Comparison of ENCODE assay signal across 10 mouse cellular contexts in genomic region chr7:79503656-79504250, GRCm38 (mm10). TPM values are rescaled to one million over a fixed set of nuclear protein-coding genes. Genes with fewer than 3 reads are reported as not detected.
A peak's percentile ranks its signal among the peaks of the same experiment; 100 is the strongest.
DNase-seq lines count a peak whose midpoint lies in the region; ATAC-seq lines count a peak whose summit lies in the region.
"Had no signal": no experiment of that assay in that cellular context is flagged by ENCODE, and none has a peak within 500 bp of the region (broad histone marks: within the 10 kb centered on the region; RNA-seq: fewer than 3 reads in every experiment).

No protein-coding gene starts in this region.

- H3K4me2 ChIP-seq in neural tube, embryonic 11.5 days (ENCODE audit: low read depth): peak overlapping the region; percentile 94
- H3K4me2 ChIP-seq in forebrain, embryonic 15.5 days (replicated peaks): peak overlapping the region; percentile 92
- H3K4me2 ChIP-seq in neural tube, embryonic 15.5 days: peak overlapping the region; percentile 87
- no peak overlapping the region for H3K4me2 ChIP-seq in heart, embryonic 12.5 days

- no peaks in the 10 kb centered on the region for H3K9me3 ChIP-seq in neural tube, embryonic 11.5 days (ENCODE audit: control insufficient read depth, low read length)
- H3K9me3 ChIP-seq in forebrain, embryonic 15.5 days: no peaks in the 10 kb centered on the region
- H3K9me3 ChIP-seq in midbrain, embryonic 10.5 days (replicated peaks): no peaks in the 10 kb centered on the region
- no peaks in the 10 kb centered on the region for H3K9me3 ChIP-seq in neural tube, embryonic 15.5 days (replicated peaks)
- H3K9me3 ChIP-seq in heart, embryonic 12.5 days (replicated peaks): 0 out of 2 replicates have a peak, but pooled peaks cover 3% of the 10 kb centered on the region

- peaks cover 3% of the 10 kb centered on the region for H3K4me1 ChIP-seq in neural tube, embryonic 11.5 days (ENCODE audit: control insufficient read depth, insufficient read depth, low read length)
- H3K4me1 ChIP-seq in forebrain, embryonic 15.5 days: peaks cover 23% of the 10 kb centered on the region
- peaks cover 100% of the 10 kb centered on the region for H3K4me1 ChIP-seq in midbrain, embryonic 10.5 days
- peaks cover 69% of the 10 kb centered on the region for H3K4me1 ChIP-seq in neural tube, embryonic 15.5 days
- H3K4me1 ChIP-seq in heart, embryonic 12.5 days (replicated peaks): peaks cover 20% of the 10 kb centered on the region

- peaks cover 4% of the 10 kb centered on the region; the same call in 1 of the 2 replicates for H3K36me3 ChIP-seq in neural tube, embryonic 11.5 days (ENCODE audit: control insufficient read depth, insufficient read depth, low read length)
- peaks cover 4% of the 10 kb centered on the region; the same call in 1 of the 2 replicates for H3K36me3 ChIP-seq in forebrain, embryonic 15.5 days
- H3K36me3 ChIP-seq in midbrain, embryonic 10.5 days: peaks cover 26% of the 10 kb centered on the region
- H3K36me3 ChIP-seq in neural tube, embryonic 15.5 days: no peaks in the 10 kb centered on the region
- no peaks in the 10 kb centered on the region for H3K36me3 ChIP-seq in heart, embryonic 12.5 days

- peaks cover 90% of the 10 kb centered on the region for H3K27me3 ChIP-seq in neural tube, embryonic 11.5 days (ENCODE audit: control insufficient read depth, insufficient read depth, low read length)
- no peaks in the 10 kb centered on the region for H3K27me3 ChIP-seq in forebrain, embryonic 15.5 days
- H3K27me3 ChIP-seq in midbrain, embryonic 10.5 days (ENCODE audit: low read depth, poor library complexity, severe bottlenecking): peaks cover 100% of the 10 kb centered on the region
- H3K27me3 ChIP-seq in neural tube, embryonic 15.5 days (replicated peaks): peaks cover 5% of the 10 kb centered on the region; the same call in 1 of the 2 replicates
- peaks cover 100% of the 10 kb centered on the region for H3K27me3 ChIP-seq in heart, embryonic 12.5 days (replicated peaks)

- peak overlapping the region; percentile 99 for H3K27ac ChIP-seq in neural tube, embryonic 11.5 days (ENCODE audit: low read depth, low read length)
- peak overlapping the region; percentile 98 for H3K27ac ChIP-seq in forebrain, embryonic 15.5 days (replicated peaks)
- H3K27ac ChIP-seq in midbrain, embryonic 10.5 days (replicated peaks): peak overlapping the region; percentile 95
- H3K27ac ChIP-seq in neural tube, embryonic 15.5 days (replicated peaks): peak overlapping the region; percentile 98
- no peak overlapping the region for H3K27ac ChIP-seq in heart, embryonic 12.5 days (ENCODE audit: poor library complexity, severe bottlenecking)

- no peak for DNase-seq in neural tube, embryonic 11.5 days (ENCODE audit: low spot score)
- no peak for DNase-seq in neural tube, embryonic 10.5 days (ENCODE audit: extremely low spot score, low spot score)
- no peak for DNase-seq in midbrain, embryonic 10.5 days (ENCODE audit: low spot score)
- no peak for DNase-seq in frontal cortex, postnatal 36 days (ENCODE audit: low spot score in 2 of 2)
- DNase-seq in frontal cortex, adult 2 months (ENCODE audit: extremely low spot score in 1 of 2, low spot score in 1 of 2): no peak
- DNase-seq: heart, postnatal 10 days had no signal

- peak overlapping the region; percentile 84 for H3K4me3 ChIP-seq in neural tube, embryonic 11.5 days (ENCODE audit: low read depth, low read length)
- H3K4me3 ChIP-seq in forebrain, embryonic 15.5 days: peak overlapping the region; percentile 85
- peak overlapping the region; percentile 64 for H3K4me3 ChIP-seq in midbrain, embryonic 10.5 days
- peak overlapping the region; percentile 74 for H3K4me3 ChIP-seq in neural tube, embryonic 15.5 days (replicated peaks)
- no peak overlapping the region for H3K4me3 ChIP-seq in heart, embryonic 12.5 days

- 0% methylated on average over 5 of the region's 5 CpGs for WGBS in neural tube, embryonic 11.5 days
- WGBS in forebrain, embryonic 15.5 days: under 1% methylated on average over 5 of the region's 5 CpGs
- 4% methylated on average over 5 of the region's 5 CpGs for WGBS in midbrain, embryonic 10.5 days
- 2% methylated on average over 5 of the region's 5 CpGs for WGBS in neural tube, embryonic 15.5 days
- 6% methylated on average over 5 of the region's 5 CpGs for WGBS in heart, embryonic 12.5 days

- H3K9ac ChIP-seq in neural tube, embryonic 11.5 days (ENCODE audit: low read length): peak overlapping the region; percentile 99
- peak overlapping the region; percentile 100 for H3K9ac ChIP-seq in forebrain, embryonic 15.5 days (replicated peaks)
- peak overlapping the region; percentile 97 for H3K9ac ChIP-seq in neural tube, embryonic 15.5 days (replicated peaks)
- H3K9ac ChIP-seq in heart, embryonic 12.5 days: no peak overlapping the region

- ATAC-seq in neural tube, embryonic 11.5 days (ENCODE audit: insufficient read depth, low FRiP score, low TSS enrichment): no peak
- no peak for ATAC-seq in forebrain, embryonic 15.5 days (replicated peaks)
- ATAC-seq in neural tube, embryonic 15.5 days (ENCODE audit: low FRiP score): no peak
- ATAC-seq in heart, embryonic 12.5 days (ENCODE audit: insufficient number of reproducible peaks, low FRiP score): no peak
- ATAC-seq: lung, postnatal 0 days had no signal

RNA-seq across cellular contexts. Expression of gene Polg, which starts 37.6 kb away (rescaled TPM):
- 36.9 and 45.1 TPM in 2 replicates for polyA plus RNA-seq in neural tube, embryonic 11.5 days (2014; fragmentation: Nextera tagmentation; extraction: Ambion mirVana)
- polyA plus RNA-seq in forebrain, embryonic 15.5 days (2015; fragmentation: Nextera tagmentation; extraction: Ambion mirVana): 32.9 and 35.8 TPM in 2 replicates
- polyA plus RNA-seq in midbrain, embryonic 10.5 days (2016; fragmentation: Nextera tagmentation; extraction: Ambion mirVana): 41.3 and 43.2 TPM in 2 replicates
- polyA plus RNA-seq in neural tube, embryonic 15.5 days (2015; fragmentation: Nextera tagmentation; extraction: Ambion mirVana): 24.2 and 25.0 TPM in 2 replicates
- polyA plus RNA-seq in heart, embryonic 12.5 days (2016; fragmentation: Nextera tagmentation; extraction: Ambion mirVana): 37.9 and 39.6 TPM in 2 replicates
- 73.0 and 84.6 TPM in 2 replicates for polyA plus RNA-seq in frontal cortex, adult 2 months (2012; rRNA removed)
